Mouse (Mus musculus): Measurements from ENCODE around the gene Nr2f2. TPM values are rescaled to one million over a fixed set of nuclear protein-coding genes. Genes with fewer than 3 reads are reported as not detected.

Gene Nr2f2
- polyA plus RNA-seq, 1 experiment from 2014 or later = 120 TPM

DNA sequence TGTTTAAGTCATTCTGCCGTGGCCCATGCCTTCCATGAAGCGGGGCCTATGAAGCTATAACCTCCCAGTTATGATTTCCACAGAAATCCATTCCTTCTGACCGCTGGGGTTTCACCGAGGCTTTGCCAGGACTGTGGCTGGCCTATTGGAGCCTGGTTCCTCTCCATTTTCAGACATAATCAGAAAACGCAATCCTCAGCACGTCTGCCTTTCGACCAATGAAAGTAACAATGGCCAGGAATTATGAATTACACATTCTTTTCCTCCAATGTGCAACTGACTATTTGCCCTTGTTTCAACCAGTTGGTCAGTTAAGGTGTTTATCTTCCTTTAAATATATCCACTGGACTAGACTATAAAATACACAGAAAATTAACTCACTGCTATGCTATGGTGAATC is 31.1 kb downstream of the Nr2f2 start:
- Histone ChIP-seq H3K4me2 (replicated peaks; ENCODE audit: low read depth, low read length) (peak overlapping the region; percentile 56), H3K9me3 (ENCODE audit: control insufficient read depth, low read length) (no peaks in the 10 kb centered on the region), H3K4me3 (ENCODE audit: low read depth, low read length) (0 out of 2 replicates have a peak overlapping the region, but pooled peaks have one; percentile 4), H3K27me3 (ENCODE audit: control insufficient read depth, insufficient read depth, low read length) (peaks cover 64% of the 10 kb centered on the region), H3K4me1 (replicated peaks; ENCODE audit: control insufficient read depth, insufficient read depth, low read length) (peaks cover 14% of the 10 kb centered on the region), H3K9ac (ENCODE audit: low read depth, low read length) (peak overlapping the region; percentile 28; the same call in 1 of the 2 replicates), H3K36me3 (ENCODE audit: control insufficient read depth, insufficient read depth, low read length) (no peaks in the 10 kb centered on the region), H3K27ac (ENCODE audit: low read depth, low read length) (no peak overlapping the region)
- ATAC-seq (ENCODE audit: low FRiP score) = no peak
- WGBS = 14% methylated on average over 7 of the region's 7 CpGs
- DNase-seq (ENCODE audit: low spot score) = no peak

GRCm38 (mm10) chr7:70334836-70335235 is 31.7 kb downstream of the Nr2f2 start:
- H3K4me1 ChIP-seq (replicated peaks; ENCODE audit: control insufficient read depth, insufficient read depth, low read length) = peaks cover 17% of the 10 kb centered on the region
- peaks cover 63% of the 10 kb centered on the region for H3K27me3 ChIP-seq (ENCODE audit: control insufficient read depth, insufficient read depth, low read length)
- peak overlapping the region; percentile 63; the same call in 1 of the 2 replicates for H3K27ac ChIP-seq (ENCODE audit: low read depth, low read length)
- no peaks in the 10 kb centered on the region for H3K9me3 ChIP-seq (ENCODE audit: control insufficient read depth, low read length)
- 1% methylated on average over 17 of the region's 17 CpGs for WGBS
- peak; percentile 90 for DNase-seq (ENCODE audit: low spot score)
- peak; percentile 41; the same call in 1 of the 2 replicates for ATAC-seq (ENCODE audit: low FRiP score)
- peak overlapping the region; percentile 49; the same call in 1 of the 2 replicates for H3K9ac ChIP-seq (ENCODE audit: low read depth, low read length)
- peak overlapping the region; percentile 32 for H3K4me3 ChIP-seq (ENCODE audit: low read depth, low read length)
- peak overlapping the region; percentile 48 for H3K4me2 ChIP-seq (replicated peaks; ENCODE audit: low read depth, low read length)
- H3K36me3 ChIP-seq (ENCODE audit: control insufficient read depth, insufficient read depth, low read length) = no peaks in the 10 kb centered on the region

- H3K4me1 ChIP-seq (replicated peaks; ENCODE audit: control insufficient read depth, insufficient read depth, low read length) = peaks cover 19% of the 10 kb centered on the region
- peak overlapping the region; percentile 36 for H3K4me2 ChIP-seq (replicated peaks; ENCODE audit: low read depth, low read length)
- H3K9ac ChIP-seq (ENCODE audit: low read depth, low read length) = no peak overlapping the region
- WGBS = 7% methylated on average over 11 of the region's 11 CpGs
- no peak overlapping the region for H3K27ac ChIP-seq (ENCODE audit: low read depth, low read length)
- no peaks in the 10 kb centered on the region for H3K36me3 ChIP-seq (ENCODE audit: control insufficient read depth, insufficient read depth, low read length)
- peak overlapping the region; percentile 12; the same call in 1 of the 2 replicates for H3K4me3 ChIP-seq (ENCODE audit: low read depth, low read length)
- DNase-seq (ENCODE audit: low spot score) (peak; percentile 55), ATAC-seq (ENCODE audit: low FRiP score) (no peak)
- no peaks in the 10 kb centered on the region for H3K9me3 ChIP-seq (ENCODE audit: control insufficient read depth, low read length)
- peaks cover 63% of the 10 kb centered on the region for H3K27me3 ChIP-seq (ENCODE audit: control insufficient read depth, insufficient read depth, low read length)
Measured at GRCm38 (mm10) chr7:70333851-70334250, 32.7 kb downstream of the Nr2f2 start.

GRCm38 (mm10) chr7:70332926-70333664 is 33.4 kb downstream of the Nr2f2 start:
- peaks cover 64% of the 10 kb centered on the region for H3K27me3 ChIP-seq (ENCODE audit: control insufficient read depth, insufficient read depth, low read length)
- 0 out of 2 replicates have a peak overlapping the region, but pooled peaks have one; percentile 75 for H3K27ac ChIP-seq (ENCODE audit: low read depth, low read length)
- H3K36me3 ChIP-seq (ENCODE audit: control insufficient read depth, insufficient read depth, low read length) = no peaks in the 10 kb centered on the region
- H3K4me1 ChIP-seq (replicated peaks; ENCODE audit: control insufficient read depth, insufficient read depth, low read length) = peaks cover 19% of the 10 kb centered on the region
- ATAC-seq (ENCODE audit: low FRiP score) (no peak), DNase-seq (ENCODE audit: low spot score) (peak; percentile 58)
- H3K4me2 ChIP-seq (replicated peaks; ENCODE audit: low read depth, low read length) = peak overlapping the region; percentile 71
- H3K9ac ChIP-seq (ENCODE audit: low read depth, low read length) = peak overlapping the region; percentile 67
- H3K4me3 ChIP-seq (ENCODE audit: low read depth, low read length) = peak overlapping the region; percentile 40
- 6% methylated on average over 14 of the region's 14 CpGs for WGBS
- no peaks in the 10 kb centered on the region for H3K9me3 ChIP-seq (ENCODE audit: control insufficient read depth, low read length)

DNA sequence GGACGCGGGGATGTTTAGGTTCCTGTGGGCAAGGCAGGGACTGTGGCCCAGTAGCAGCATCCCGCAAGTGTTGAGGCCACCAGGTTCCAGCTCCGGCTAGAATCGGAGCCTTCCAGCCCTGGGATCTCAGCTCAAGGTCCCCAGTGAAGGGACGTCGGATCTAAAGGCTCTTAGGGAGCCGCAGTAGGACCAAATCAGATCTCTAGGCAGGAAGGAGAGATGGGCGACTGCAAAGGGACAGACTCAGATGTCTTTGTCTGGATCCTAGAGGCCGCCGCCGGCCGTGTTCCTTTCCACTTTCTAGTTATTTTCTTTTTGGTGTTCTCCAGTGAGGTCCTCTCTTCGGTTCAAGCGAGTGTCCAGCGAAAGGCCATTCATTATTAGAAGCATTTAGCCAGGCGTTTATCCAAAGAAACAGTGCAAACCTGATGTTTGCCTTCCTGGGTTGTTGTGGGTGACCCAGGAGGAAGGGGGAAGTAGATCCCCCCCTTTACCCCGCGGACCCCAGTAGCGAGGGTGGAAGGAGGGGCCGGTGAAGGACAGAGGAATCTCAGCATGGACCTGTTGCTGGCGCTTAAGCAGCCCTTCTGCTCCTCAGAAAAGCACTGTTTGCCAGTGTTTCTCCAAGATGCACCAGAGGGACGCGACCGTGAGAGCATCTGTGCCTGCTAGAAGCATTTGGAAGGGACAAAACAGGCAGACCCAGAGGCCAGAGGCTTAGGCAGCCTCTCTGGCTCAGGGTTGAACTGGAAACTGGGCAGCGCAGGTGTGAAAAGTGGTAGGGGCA is 34.3 kb downstream of the Nr2f2 start:
- no peak; the same call in 1 of the 2 replicates for ATAC-seq (ENCODE audit: low FRiP score)
- Histone ChIP-seq H3K36me3 (ENCODE audit: control insufficient read depth, insufficient read depth, low read length) (no peaks in the 10 kb centered on the region), H3K4me1 (replicated peaks; ENCODE audit: control insufficient read depth, insufficient read depth, low read length) (peaks cover 19% of the 10 kb centered on the region), H3K4me3 (ENCODE audit: low read depth, low read length) (peak overlapping the region; percentile 40), H3K27me3 (ENCODE audit: control insufficient read depth, insufficient read depth, low read length) (peaks cover 65% of the 10 kb centered on the region), H3K9ac (ENCODE audit: low read depth, low read length) (peak overlapping the region; percentile 67), H3K9me3 (ENCODE audit: control insufficient read depth, low read length) (no peaks in the 10 kb centered on the region), H3K4me2 (replicated peaks; ENCODE audit: low read depth, low read length) (peak overlapping the region; percentile 71), H3K27ac (ENCODE audit: low read depth, low read length) (peak overlapping the region; percentile 75)
- no peak for DNase-seq (ENCODE audit: low spot score)
- WGBS = under 1% methylated on average over 26 of the region's 26 CpGs

DNA sequence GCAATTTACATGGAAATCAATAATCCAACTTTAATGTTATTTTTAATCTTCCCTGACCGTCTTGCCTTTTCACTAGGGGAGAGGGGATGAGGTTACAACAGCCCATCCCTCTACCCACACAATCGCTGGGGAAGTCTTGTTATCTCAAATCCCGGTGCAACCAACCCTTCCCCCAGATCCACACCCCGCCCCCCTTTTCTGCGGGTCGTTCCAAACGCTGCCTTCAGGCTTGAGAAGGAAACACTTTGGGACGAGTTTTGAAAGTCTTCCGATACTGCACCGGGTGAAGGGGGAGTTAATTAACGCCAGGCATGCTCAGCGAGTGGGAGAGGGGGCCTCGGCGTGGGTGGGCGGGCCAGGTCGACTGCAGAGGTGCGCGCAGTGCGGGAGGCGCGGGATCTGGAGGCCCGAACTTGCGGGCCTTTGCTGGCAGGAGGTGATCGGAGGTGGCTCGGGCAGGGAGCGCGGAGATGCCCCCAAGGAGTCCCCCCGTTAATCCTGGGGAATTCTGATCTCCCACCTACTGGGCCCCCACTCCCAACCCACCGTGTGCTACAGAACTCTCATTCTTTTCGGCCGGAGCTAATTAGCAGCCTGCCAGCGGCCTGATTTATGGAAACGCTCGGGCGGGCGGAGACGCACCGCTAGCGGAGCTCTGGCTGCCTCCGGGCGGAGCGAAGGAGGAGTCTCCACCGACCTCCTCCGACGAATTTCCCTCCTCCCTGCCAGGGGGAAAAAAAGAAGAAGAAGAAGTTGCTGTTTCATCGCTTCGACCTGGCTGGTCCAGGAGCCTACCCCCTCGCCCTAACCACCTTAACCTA is 35.1 kb downstream of the Nr2f2 start:
- Histone ChIP-seq H3K9me3 (ENCODE audit: control insufficient read depth, low read length) (no peaks in the 10 kb centered on the region), H3K27me3 (ENCODE audit: control insufficient read depth, insufficient read depth, low read length) (peaks cover 64% of the 10 kb centered on the region), H3K27ac (ENCODE audit: low read depth, low read length) (peak overlapping the region; percentile 75), H3K4me1 (replicated peaks; ENCODE audit: control insufficient read depth, insufficient read depth, low read length) (peaks cover 19% of the 10 kb centered on the region), H3K4me2 (replicated peaks; ENCODE audit: low read depth, low read length) (peak overlapping the region; percentile 71), H3K4me3 (ENCODE audit: low read depth, low read length) (peak overlapping the region; percentile 40), H3K9ac (ENCODE audit: low read depth, low read length) (peak overlapping the region; percentile 67), H3K36me3 (ENCODE audit: control insufficient read depth, insufficient read depth, low read length) (no peaks in the 10 kb centered on the region)
- ATAC-seq (ENCODE audit: low FRiP score) = peak; percentile 68
- DNase-seq (ENCODE audit: low spot score) = peak; percentile 82
- under 1% methylated on average over 48 of the region's 48 CpGs for WGBS

- WGBS = 1% methylated on average over 18 of the region's 19 CpGs
- H3K4me2 ChIP-seq (replicated peaks; ENCODE audit: low read depth, low read length) = peak overlapping the region; percentile 71
- peaks cover 63% of the 10 kb centered on the region for H3K27me3 ChIP-seq (ENCODE audit: control insufficient read depth, insufficient read depth, low read length)
- peak overlapping the region; percentile 40 for H3K4me3 ChIP-seq (ENCODE audit: low read depth, low read length)
- H3K9ac ChIP-seq (ENCODE audit: low read depth, low read length) = peak overlapping the region; percentile 67
- ATAC-seq (ENCODE audit: low FRiP score) (peak; percentile 67), DNase-seq (ENCODE audit: low spot score) (peak; percentile 74)
- H3K9me3 ChIP-seq (ENCODE audit: control insufficient read depth, low read length) = no peaks in the 10 kb centered on the region
- peaks cover 22% of the 10 kb centered on the region for H3K4me1 ChIP-seq (replicated peaks; ENCODE audit: control insufficient read depth, insufficient read depth, low read length)
- peak overlapping the region; percentile 75 for H3K27ac ChIP-seq (ENCODE audit: low read depth, low read length)
- no peaks in the 10 kb centered on the region for H3K36me3 ChIP-seq (ENCODE audit: control insufficient read depth, insufficient read depth, low read length)
Measured at GRCm38 (mm10) chr7:70330761-70331242, 35.7 kb downstream of the Nr2f2 start.

GRCm38 (mm10) chr7:70330207-70330562 is 36.4 kb downstream of the Nr2f2 start:
- H3K27me3 ChIP-seq (ENCODE audit: control insufficient read depth, insufficient read depth, low read length) = peaks cover 66% of the 10 kb centered on the region
- H3K4me2 ChIP-seq (replicated peaks; ENCODE audit: low read depth, low read length) = peak overlapping the region; percentile 32
- peak overlapping the region; percentile 50 for H3K9ac ChIP-seq (ENCODE audit: low read depth, low read length)
- ATAC-seq (ENCODE audit: low FRiP score) (no peak), DNase-seq (ENCODE audit: low spot score) (peak; percentile 62)
- H3K36me3 ChIP-seq (ENCODE audit: control insufficient read depth, insufficient read depth, low read length) = no peaks in the 10 kb centered on the region
- H3K9me3 ChIP-seq (ENCODE audit: control insufficient read depth, low read length) = no peaks in the 10 kb centered on the region
- peak overlapping the region; percentile 12; the same call in 1 of the 2 replicates for H3K4me3 ChIP-seq (ENCODE audit: low read depth, low read length)
- peak overlapping the region; percentile 42 for H3K27ac ChIP-seq (ENCODE audit: low read depth, low read length)
- peaks cover 25% of the 10 kb centered on the region for H3K4me1 ChIP-seq (replicated peaks; ENCODE audit: control insufficient read depth, insufficient read depth, low read length)
- WGBS = 3% methylated on average over 12 of the region's 12 CpGs

All from hindbrain, embryonic 11.5 days (tissue).